Mouse (Mus musculus): ENCODE measurements around the gene Duox2.
"Not testable (repeated sequence)": the region's sequence is repeated elsewhere in the genome, so short reads cannot be mapped to it uniquely, and the experiment has no call there.

The Duox2 gene

DNA sequence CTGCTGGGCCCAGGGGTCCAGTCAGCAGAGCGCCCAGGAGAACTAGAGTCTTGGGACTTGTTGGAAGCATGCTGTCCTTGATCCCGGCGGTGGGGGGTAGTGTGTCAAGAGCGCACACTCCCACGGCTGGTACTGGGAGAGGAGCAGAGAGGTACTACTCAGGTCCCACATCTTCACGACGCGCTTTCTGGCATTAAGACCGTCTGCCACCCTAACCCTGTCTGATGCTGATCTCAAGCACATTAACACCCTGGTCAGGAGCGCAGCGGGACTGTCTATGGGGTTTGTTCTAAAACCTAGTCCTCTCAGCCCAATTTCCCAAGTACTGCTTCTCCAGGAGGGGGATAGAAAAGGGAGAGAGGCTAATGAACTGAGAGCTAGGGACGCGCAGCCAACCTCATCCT is at the start of gene Duox2:
Duox2 (minus strand) TSS at position 354 of the 404 bp plus-strand sequence.
- in situ Hi-C loops (cut with MboI; ENCODE audit: unreplicated experiment in 2 of 2), result loop anchor here in 1 of 2 experiments (5.0 kb wide), 1 partner anchor 106 kb away; no protein-coding TSS in a partner anchor

DNA sequence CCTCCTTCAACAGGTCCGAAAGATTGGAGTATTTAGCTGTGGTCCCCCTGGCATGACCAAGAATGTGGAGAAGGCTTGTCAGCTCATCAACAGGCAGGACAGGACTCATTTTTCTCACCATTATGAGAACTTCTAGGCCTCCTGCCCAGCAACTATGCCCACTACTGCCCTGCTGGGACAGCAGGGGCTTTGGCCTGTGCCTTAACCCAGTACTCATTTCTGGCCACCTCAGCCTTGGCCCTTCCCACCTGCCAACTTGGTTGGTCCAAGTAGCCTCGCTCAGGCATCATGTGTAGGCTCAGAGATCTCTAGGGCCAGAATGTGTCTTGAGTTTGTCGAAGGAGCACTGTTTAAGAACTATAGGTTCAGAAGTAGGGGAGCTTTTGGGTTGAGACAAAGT is 49.0 kb upstream of the Duox2 start:
- in situ Hi-C loops (cut with MboI; ENCODE audit: unreplicated experiment in 2 of 2), result loop anchor here (5.0 to 10.0 kb wide), 2 partner anchors 210 to 408 kb away; no protein-coding TSS in a partner anchor

DNA sequence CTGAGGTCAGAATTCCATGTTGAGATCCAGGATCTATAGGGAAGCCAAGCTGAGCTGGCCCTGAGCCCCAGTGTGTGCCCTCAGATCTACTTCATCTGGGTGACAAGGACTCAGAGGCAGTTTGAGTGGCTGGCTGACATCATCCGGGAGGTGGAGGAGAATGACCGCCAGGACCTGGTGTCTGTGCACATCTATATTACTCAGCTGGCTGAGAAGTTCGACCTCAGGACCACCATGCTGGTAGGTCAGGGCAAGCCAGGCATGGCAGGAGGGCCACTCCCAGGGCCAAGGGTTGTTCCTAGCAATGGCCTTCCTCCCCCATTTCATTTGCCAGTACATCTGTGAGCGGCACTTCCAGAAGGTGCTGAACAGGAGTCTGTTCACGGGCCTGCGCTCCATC is 47.9 kb upstream of the Duox2 start:
- in situ Hi-C loops (cut with MboI; ENCODE audit: unreplicated experiment in 2 of 2), result loop anchor here (5.0 to 10.0 kb wide), 2 partner anchors 211 to 409 kb away; no protein-coding TSS in a partner anchor

DNA sequence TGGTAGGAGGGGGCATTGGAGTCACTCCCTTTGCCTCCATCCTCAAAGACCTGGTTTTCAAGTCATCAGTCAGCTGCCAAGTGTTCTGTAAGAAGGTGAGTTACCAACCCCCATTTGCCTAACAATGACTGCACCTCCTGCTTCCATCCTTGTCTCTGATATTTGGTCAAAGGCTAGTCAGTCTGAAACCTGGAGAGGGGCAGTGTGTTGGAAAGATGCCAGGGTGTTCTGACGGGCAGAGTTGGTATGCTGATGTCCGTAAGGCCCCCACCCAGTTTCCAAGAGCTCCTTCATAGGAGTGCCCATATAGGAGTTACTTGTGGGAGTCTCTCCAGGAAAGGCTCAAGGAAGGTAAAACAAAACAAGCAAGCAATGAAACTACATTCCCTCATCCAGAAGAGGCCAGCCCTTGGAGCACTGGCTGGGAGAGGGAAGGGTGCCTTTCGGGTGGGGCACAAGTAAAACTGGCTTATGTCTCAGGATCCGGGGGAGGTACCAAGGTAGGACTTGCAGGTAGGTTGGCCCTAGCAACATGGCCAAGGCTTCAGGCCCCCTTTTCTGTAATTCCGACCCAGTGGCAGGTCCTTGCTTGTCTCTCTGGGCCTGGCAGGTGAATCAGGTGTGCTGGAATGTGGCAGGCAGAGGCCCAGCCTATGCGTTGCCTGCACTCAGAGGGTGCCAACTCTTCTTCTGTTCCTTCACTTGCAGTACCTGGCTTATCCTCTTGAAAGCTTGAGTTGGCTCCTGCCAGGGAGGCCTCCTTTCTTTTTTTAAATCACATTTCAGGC is 47.1 kb upstream of the Duox2 start:
- in situ Hi-C loops (cut with MboI; ENCODE audit: unreplicated experiment in 2 of 2), result loop anchor here (5.0 to 10.0 kb wide), 2 partner anchors 212 to 410 kb away; no protein-coding TSS in a partner anchor

DNA sequence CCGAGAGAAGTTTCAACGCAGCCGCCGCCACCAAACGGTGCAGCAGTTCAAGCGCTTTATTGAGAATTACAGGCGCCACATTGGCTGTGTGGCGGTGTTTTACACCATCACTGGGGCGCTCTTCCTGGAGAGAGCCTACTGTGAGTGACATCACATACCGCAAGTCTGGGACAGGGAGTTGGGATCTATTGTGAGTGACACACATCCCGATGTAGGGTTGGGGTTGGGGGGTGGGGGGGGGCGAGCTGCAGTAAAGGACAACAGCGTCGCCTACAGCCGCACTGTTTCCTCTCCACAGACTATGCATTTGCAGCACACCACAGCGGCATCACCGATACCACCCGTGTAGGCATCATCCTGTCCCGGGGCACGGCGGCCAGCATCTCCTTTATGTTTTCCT is 39.0 kb upstream of the Duox2 start:
- in situ Hi-C loops (cut with MboI; ENCODE audit: unreplicated experiment in 2 of 2), result no loop called here

DNA sequence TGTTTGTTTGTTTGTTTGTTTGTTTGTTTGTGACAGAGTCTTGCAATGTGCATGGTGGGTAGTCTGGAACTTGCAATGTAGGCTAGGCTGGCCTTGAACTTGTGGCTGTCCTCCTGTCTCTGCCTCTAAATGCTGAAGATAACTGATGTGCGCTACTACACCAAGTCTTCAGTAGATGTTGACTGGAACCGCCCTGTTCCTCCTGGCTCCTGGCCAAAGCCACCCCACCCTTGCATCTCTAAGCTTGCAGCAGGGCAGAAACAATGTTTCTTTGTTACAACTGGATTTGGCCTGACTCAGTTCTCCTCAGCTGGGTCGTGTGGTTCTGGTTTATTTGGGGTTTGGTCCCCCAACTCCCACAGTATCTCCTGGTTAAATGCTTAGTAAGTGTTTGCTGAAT is 35.9 kb upstream of the Duox2 start:
- in situ Hi-C loops (cut with MboI; ENCODE audit: unreplicated experiment in 2 of 2), result no loop called here

DNA sequence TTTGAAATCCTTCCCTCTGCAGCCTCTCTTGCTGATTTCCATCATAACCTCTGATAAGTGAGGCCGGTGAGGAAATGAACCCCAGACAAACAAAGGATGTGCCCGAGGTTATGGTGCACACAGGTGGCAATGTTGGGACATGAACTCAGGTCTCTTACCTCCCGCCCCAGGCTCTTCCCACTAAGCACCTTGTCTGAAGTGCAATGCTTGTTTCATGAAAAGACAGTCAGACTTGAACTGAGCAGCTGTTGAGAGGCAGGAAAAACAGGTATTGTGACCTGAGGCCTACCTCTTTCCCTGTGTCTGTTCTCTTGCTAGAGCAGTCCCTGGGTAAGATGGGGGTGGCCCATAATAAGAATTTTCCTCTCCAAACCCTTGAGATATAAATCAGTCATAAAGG is 34.0 kb upstream of the Duox2 start:
- in situ Hi-C loops (cut with MboI; ENCODE audit: unreplicated experiment in 2 of 2), result no loop called here

DNA sequence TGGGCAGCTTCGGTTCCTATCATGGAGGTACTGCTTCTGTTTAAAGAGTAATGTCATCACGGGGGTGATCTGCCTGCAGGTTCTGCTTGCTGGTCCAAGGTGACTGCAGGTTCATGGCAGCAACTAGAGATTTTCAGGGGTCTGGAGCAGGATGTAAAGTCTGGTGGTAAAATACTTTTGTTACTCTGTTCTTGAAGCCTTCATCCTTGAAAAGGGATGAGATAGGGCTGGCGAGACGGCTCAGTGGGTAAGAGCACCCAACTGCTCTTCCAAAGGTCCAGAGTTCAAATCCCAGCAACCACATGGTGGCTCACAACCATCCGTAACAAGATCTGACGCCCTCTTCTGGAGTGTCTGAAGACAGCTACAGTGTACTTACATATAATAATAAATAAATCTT is 32.1 kb upstream of the Duox2 start:
- in situ Hi-C loops (cut with MboI; ENCODE audit: unreplicated experiment in 2 of 2), result not testable (repeated sequence)

DNA sequence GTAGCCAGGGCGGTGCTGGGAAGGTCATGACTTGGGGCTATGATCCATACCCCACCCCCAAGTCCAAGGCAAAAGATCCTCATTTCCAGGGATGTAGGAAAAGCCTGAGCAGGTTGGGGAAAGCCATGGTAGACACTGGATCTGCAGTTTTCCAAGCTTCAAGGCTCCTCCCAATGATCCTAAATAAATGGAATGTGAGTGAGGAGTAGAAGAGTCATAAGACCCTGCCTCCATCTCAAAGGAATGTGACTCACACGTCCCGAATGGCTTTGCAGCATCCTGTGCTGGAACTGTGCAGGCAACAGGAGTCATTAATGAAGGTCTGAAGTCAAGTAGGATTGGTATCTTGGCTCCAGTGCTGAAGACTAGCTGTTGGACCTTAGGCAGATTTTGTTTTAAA is 29.7 kb upstream of the Duox2 start:
- in situ Hi-C loops (cut with MboI; ENCODE audit: unreplicated experiment in 2 of 2), result no loop called here

DNA sequence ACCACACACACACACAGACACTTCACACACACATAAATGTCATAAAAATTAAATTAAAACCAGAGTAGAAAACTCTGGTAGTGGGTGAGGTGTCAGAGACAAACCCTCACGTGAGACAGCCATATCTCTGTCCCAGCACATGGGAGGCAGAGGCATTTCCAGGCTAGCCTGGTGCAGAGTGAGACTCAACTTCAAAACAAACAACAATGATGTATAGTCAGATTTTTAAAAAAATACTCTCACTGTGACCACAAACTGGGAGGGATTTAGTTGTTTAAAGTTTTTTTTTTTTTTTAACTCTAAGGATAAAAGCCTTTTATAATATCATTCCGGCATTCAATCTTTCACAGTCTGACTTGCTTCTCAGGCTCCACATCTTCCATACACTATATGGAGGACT is 27.1 kb upstream of the Duox2 start:
- in situ Hi-C loops (cut with MboI; ENCODE audit: unreplicated experiment in 2 of 2), result no loop called here

DNA sequence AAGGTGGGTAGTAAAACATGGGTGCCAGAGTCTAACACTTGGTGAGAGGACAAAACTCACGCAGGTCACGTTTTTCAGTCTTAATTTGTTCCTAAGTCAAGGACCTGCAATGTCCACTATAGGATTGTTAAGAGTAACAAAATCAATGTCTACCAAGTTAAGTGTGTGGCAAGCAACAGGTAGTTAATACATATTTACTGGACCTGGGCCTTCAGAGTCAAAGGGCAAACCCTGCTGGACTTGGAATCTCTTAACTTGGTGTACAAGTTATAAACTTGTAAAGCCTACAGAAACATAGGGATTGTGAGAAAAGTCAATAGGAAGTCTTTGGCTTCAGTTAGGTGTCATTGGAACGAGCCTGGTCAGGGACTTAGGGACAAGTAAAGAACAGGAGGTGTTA is 26.3 kb upstream of the Duox2 start:
- in situ Hi-C loops (cut with MboI; ENCODE audit: unreplicated experiment in 2 of 2), result no loop called here

DNA sequence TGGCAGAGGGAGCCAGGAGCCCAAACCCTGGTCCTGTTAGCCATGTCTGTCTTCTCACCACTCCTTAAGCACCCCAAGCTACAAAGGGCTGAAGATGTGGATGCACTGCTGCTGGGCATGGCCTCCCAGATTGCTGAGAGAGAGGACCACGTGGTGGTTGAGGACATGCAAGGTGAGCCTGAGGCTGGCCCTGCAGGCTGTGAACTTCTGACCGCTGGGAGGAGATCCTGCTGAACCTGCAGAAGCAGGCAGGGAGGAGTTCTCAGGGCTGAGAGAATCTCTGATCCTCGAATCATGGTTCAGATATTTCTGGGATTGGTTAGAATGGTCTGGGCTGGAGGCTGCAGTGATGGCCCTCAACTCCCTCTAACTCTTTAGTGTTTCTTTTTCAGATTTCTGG is 25.7 kb upstream of the Duox2 start:
- in situ Hi-C loops (cut with MboI; ENCODE audit: unreplicated experiment in 2 of 2), result no loop called here

DNA sequence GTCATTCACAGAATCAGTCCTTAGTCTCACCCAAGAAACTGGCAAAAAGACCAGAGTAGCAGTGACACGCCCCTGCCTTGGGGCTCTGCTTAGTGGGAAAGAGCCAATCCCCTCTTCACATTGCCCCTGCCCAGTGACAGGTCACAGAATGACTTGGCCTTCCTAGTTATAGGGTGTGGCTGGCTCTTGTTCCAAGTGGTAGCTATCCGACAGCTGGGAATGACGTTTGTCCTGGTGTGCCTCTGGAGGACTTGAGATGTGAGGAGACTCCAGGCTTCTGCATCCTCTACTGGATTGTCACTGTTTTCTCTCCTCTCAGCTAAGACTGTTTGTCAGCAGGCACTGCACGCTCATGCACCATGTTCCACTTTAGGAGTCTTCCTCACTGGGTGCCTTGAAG is 19.1 kb upstream of the Duox2 start:
- in situ Hi-C loops (cut with MboI; ENCODE audit: unreplicated experiment in 2 of 2), result no loop called here

DNA sequence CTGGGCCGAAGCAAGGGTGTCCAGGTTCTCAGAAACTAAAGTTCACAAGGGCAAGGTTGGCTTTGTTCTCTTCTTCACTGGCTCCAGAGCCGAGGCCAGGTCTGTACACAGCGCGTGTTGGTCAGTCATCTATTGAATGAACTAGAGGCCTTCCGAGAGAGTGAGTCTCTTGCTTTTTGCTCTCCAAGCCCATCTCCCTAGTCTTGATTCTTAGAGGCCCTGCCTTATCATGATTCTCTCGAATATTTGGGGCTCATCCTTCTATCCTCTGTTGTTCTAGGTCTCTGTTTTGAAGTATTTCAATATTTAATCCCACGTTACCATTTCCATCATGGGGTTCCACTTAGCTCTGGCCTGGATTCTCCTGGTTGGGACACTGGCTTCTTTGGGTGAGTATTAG is 17.1 kb upstream of the Duox2 start, which contains the start of gene Duox1:
Duox1 (plus strand) TSS at position 301 of the 400 bp plus-strand sequence.
- in situ Hi-C loops (cut with MboI; ENCODE audit: unreplicated experiment in 2 of 2), result no loop called here

DNA sequence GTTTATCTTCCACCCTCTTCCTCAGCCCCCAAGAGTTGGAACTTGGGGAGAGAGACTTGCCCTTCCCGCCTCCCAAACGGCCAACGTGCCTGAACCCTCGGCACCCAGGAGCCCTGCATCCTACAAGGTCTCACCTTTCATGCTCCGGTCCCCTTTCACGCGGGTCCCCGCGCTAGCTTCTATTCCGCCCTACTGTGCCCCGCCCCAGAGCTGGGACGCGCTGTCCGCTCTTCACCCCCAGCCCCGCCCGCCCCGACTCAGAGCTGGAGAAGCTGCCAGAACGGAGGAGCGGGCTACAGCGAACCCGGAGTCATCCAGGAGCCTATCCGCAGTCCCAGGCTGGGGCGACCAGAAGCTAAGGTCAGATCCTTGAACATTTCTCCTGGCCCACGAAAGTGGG is 15.3 kb upstream of the Duox2 start, which contains the start of gene Duoxa1:
Duoxa1 (minus strand) TSS at position 195 of the 400 bp plus-strand sequence.
- in situ Hi-C loops (cut with MboI; ENCODE audit: unreplicated experiment in 2 of 2), result no loop called here

DNA sequence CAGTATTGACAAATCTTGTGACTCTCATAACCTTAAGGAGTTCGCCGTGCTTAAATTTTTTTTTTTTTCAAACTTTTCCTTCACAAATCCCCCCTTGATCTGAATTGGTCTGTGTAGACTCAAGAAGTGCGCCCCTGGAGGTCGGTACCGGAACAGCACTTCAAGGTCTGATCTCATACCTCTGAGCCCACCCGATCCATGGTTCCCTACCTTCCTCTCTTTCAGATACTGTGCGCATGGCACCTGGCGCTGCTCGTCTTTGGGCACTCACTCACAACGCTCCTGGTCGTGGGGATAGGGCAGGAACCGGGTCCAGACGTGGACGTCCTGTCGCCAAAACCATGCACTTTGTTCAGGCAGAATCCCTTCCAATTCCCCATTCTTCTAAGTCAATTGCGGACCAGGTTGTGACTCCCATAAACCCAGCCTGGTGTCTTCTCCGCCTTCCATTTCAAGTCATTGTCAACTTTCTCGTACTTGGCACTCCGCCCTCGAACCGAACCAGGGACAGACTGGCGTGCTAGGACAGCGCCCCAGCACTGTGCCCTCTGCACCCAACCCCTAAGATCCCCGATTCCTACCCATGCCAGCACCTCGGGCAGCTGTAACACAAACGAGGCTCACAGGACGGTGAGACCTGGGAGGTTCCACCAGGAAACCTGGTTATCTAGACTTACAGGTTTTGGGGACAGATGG is 14.6 kb upstream of the Duox2 start:
- in situ Hi-C loops (cut with MboI; ENCODE audit: unreplicated experiment in 2 of 2), result no loop called here

DNA sequence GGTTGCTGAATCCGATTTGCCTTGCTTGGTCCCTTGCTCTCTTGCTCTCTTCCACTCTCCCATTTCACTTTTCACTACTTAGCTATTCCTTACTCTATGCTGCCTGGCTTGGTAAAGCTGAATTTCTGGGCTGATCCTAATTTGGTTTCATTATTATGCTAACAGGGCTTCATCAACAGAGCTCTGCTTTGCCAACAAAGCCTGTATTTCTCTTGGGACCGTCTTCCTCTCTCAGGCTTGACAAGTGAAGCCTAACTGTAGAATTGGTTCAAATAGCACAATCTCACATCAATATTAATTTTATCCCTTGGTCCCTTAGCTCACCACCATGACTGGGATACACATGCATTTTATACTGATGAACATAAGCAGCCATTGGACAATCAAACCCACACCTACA is 13.3 kb upstream of the Duox2 start:
- in situ Hi-C loops (cut with MboI; ENCODE audit: unreplicated experiment in 2 of 2), result no loop called here

DNA sequence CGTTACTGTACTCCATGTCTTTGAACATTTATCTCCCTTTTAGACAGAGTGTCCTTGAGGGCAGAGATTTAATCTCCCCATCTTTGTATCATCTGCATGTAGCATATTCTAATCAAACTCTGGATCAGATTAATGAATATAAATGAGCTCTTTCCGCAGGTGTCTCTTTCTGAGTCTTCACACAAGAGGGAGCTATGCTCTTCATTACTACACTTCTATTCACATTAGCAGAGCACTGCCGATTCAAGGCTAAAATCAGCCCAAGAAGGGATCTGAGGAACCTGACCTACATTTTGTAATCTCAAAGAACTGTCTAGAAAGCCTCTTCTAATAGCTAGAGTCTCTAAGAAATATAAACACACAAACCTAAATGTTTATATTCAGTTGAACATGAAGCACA is 11.4 kb upstream of the Duox2 start:
- in situ Hi-C loops (cut with MboI; ENCODE audit: unreplicated experiment in 2 of 2), result loop anchor here in 1 of 2 experiments (10.0 kb wide), 1 partner anchor 115 kb away; no protein-coding TSS in a partner anchor

DNA sequence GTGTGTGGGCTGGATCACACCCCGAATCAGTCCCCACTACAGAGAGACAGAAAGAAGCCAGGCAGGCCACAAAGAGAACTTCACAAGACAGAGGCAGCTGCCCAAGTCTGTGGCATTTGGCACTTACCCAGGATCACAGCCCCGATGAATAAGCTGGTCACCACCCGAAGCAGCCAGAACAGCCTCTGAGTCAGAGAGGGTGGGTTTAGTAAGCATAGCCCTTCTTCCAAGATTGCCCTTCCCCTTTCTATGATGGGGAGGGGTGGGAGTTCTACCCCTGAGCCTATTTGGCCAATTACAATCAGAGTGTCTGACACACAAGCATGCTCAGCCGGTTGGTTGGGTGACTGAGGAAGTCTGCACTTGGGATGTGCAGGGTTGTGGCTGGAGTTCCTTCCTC is 7.9 kb upstream of the Duox2 start:
- in situ Hi-C loops (cut with MboI; ENCODE audit: unreplicated experiment in 2 of 2), result loop anchor here in 1 of 2 experiments (10.0 kb wide), 1 partner anchor 111 kb away; no protein-coding TSS in a partner anchor

DNA sequence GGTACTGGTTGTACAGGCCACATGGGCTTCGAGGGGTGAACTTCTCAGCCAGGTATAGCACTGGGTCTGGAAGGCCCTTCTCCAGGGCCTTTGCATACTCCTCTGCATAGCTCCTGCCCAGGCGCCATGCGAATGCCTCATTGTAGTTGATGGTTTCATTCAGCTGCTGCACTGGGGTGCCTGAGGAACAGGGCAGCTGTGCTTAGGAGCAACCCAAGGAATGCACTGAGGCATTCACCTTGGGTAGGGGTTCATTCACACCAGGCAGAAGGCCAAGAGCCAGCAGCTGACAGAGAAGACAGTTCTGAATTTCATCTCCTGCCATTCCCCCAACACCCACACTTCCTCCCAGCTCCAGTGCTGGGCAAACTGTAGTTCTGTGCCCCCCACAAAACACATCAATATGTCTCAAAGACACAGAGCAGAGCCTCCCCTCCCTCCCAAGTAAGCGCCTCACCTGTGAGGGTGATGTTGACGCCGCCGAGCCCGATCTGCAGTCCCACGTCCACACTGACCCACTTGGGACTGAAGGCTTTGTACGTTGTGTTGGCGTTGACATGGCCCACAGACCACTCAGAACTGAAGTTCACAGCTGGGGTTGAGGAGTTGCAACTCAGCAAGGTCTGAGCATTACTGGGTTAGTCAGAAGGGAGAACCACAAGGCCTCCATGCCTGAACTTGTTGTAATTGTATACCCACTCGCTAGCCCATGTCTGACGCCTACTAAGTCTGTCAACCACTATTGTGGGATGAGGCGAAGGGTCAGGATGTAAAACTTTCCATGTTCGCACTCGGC is 7.0 kb upstream of the Duox2 start:
- in situ Hi-C loops (cut with MboI; ENCODE audit: unreplicated experiment in 2 of 2), result loop anchor here in 1 of 2 experiments (10.0 kb wide), 1 partner anchor 110 kb away; no protein-coding TSS in a partner anchor
